Mouse (Mus musculus) forebrain, embryonic 14.5 days (tissue): ENCODE measurements around the gene Crabp1. TPM values are rescaled to one million over a fixed set of nuclear protein-coding genes. Genes with fewer than 3 reads are reported as not detected.

Experiments
- ATAC-seq: fragments of 200-750 bp; cut with Nextera tagmentation; 2 replicates; pipeline ENCODE4 v1.8.0; 2017; ENCODE audit warnings: mild to moderate bottlenecking, moderate library complexity
- DNase-seq: peaks from one replicate; pipeline ENCODE4 v3.0.0-alpha.2; 2015; ENCODE audit warnings: low spot score
- H3K27ac ChIP-seq: fragments of 300-500 bp; sonication (generic); 2 replicates; pipeline ENCODE4 v1.5.1; 2014; ENCODE audit warnings: low read depth, mild to moderate bottlenecking, control low read depth, low read length, moderate library complexity
- H3K27me3 ChIP-seq: fragments of 300-500 bp; sonication (generic); replicated peaks from 2 replicates; pipeline ENCODE4 v1.6.1; 2014; ENCODE audit warnings: low read length, control low read depth, mixed read lengths; ENCODE audit not compliant: control insufficient read depth, insufficient read depth
- H3K36me3 ChIP-seq: fragments of 300-500 bp; sonication (generic); 2 replicates; pipeline ENCODE4 v1.6.1; 2014; ENCODE audit warnings: low read length, control low read depth; ENCODE audit not compliant: control insufficient read depth, insufficient read depth
- H3K4me1 ChIP-seq: fragments of 300-500 bp; sonication (generic); 2 replicates; pipeline ENCODE4 v1.6.1; 2014; ENCODE audit warnings: antibody characterized with exemption, low read length, control low read depth; ENCODE audit not compliant: control insufficient read depth, insufficient read depth
- H3K4me2 ChIP-seq: fragments of 300-500 bp; sonication (generic); 2 replicates; pipeline ENCODE4 v1.6.1; 2014; ENCODE audit warnings: mild to moderate bottlenecking, control low read depth, low read length
- H3K4me3 ChIP-seq: fragments of 300-500 bp; sonication (generic); 2 replicates; pipeline ENCODE4 v1.5.1; 2014; ENCODE audit warnings: low read depth, low read length, control low read depth
- H3K9ac ChIP-seq: fragments of 300-500 bp; sonication (generic); 2 replicates; pipeline ENCODE4 v1.6.1; 2014; ENCODE audit warnings: mild to moderate bottlenecking, low read length, control low read depth, moderate library complexity
- H3K9me3 ChIP-seq: fragments of 300-500 bp; sonication (generic); replicated peaks from 2 replicates; pipeline ENCODE4 v1.6.1; 2016; ENCODE audit warnings: low read length, control low read depth, mixed read lengths; ENCODE audit not compliant: control insufficient read depth
- whole genome bisulfite sequencing: fragments of 180-500 bp; shearing (Covaris S2); extraction: QIAGEN DNeasy Blood & Tissue Kit; methylation state at CpG from one replicate; pipeline ENCODE4 v1.1.7; 2014; 5-methylcytosine and 5-hydroxymethylcytosine counted together
- polyA plus RNA-seq: library from polyadenylated mRNA; unstranded; fragments of >200 nt; fragmentation: Nextera tagmentation; extraction: Ambion mirVana; gene quantifications from 2 replicates; pipeline ENCODE4 v1.2.1, GENCODE M21; 2014

Gene Crabp1
- polyA plus RNA-seq, 1 experiment from 2014 or later: 51.7 TPM

DNA sequence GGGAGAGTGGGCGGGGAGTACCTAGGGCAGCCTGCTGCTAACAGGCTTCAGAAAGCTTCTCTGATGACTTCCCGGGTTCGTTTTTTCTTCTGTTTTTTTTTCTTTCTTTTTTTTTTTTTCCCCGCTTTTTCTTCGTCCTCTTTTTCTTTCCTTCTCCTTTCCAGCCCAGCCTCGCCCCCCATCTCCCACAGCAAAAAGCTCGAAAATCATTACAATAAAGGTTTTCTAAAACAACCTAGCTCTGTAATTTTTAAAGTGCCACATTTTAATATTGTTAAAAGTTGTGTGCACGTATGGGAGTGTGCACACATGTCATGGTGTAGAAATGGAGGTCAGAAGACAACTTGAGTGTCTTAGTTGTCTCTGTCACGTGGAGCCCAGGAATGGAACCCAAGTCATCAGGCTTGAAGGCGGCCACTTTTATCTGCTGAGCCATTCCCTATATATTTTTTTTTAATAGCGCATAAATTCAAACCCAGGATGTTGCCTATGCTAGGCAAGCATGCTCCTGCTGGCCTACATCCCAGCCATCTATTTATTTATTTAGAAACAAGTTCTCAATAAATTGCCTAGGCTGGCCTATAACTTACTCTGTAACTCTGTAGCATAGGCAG lies 29.8 kb upstream of the Crabp1 start:
- Histone ChIP-seq H3K9ac (peak overlapping the region; percentile 70; the same call in 1 of the 2 replicates), H3K27me3 (no peaks in the 10 kb centered on the region), H3K9me3 (no peaks in the 10 kb centered on the region), H3K4me3 (peak overlapping the region; percentile 55), H3K36me3 (peaks cover 3% of the 10 kb centered on the region; the same call in 1 of the 2 replicates), H3K4me2 (peak overlapping the region; percentile 72), H3K27ac (no peak overlapping the region), H3K4me1 (peaks cover 10% of the 10 kb centered on the region; the same call in 1 of the 2 replicates)
- WGBS: 22% methylated on average over 11 of the region's 11 CpGs
- DNase-seq: no peak
- no peak for ATAC-seq

GRCm38 (mm10) chr9:54736284-54736701 lies 28.3 kb upstream of the Crabp1 start:
- Histone ChIP-seq H3K9ac (no peak overlapping the region), H3K27me3 (no peaks in the 10 kb centered on the region), H3K36me3 (no peaks in the 10 kb centered on the region), H3K4me2 (no peak overlapping the region), H3K27ac (no peak overlapping the region), H3K4me1 (peaks cover 10% of the 10 kb centered on the region; the same call in 1 of the 2 replicates), H3K4me3 (no peak overlapping the region), H3K9me3 (no peaks in the 10 kb centered on the region)
- 15% methylated on average over 9 of the region's 9 CpGs for WGBS
- DNase-seq (peak; percentile 87), ATAC-seq (no peak)

- Histone ChIP-seq H3K27me3 (no peaks in the 10 kb centered on the region), H3K4me3 (no peak overlapping the region), H3K27ac (no peak overlapping the region), H3K4me2 (no peak overlapping the region), H3K9me3 (no peaks in the 10 kb centered on the region), H3K36me3 (no peaks in the 10 kb centered on the region), H3K4me1 (peaks cover 6% of the 10 kb centered on the region; the same call in 1 of the 2 replicates), H3K9ac (no peak overlapping the region)
- DNase-seq (peak; percentile 80), ATAC-seq (no peak)
- 29% methylated on average over 3 of the region's 3 CpGs for whole genome bisulfite sequencing
Observed at GRCm38 (mm10) chr9:54738376-54738775, 26.2 kb upstream of the Crabp1 start.

DNA sequence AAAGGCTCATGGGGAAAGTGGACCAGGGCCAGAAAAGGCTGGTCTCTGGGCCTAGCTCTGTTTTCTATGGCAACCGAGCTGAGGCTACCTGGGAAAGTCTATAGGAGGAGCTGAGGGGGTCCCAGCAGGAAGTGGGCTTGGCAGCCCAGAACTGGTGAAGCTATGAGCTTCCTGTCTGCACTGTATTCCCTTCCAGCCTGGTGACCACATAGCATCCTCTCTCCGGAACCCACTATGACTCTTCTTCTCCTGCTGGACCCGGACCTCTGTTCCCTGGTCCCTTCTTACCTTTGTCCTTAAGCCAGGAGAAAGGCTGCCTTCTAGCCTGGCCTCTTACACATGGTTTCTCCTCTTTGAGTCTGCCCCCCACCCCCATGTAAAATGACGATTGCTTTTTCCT lies 20.7 kb upstream of the Crabp1 start:
- H3K4me1 ChIP-seq: no peaks in the 10 kb centered on the region
- DNase-seq: no peak
- no peak overlapping the region for H3K9ac ChIP-seq
- H3K27me3 ChIP-seq: no peaks in the 10 kb centered on the region
- no peaks in the 10 kb centered on the region for H3K36me3 ChIP-seq
- H3K9me3 ChIP-seq: no peaks in the 10 kb centered on the region
- ATAC-seq: no peak
- H3K4me3 ChIP-seq: no peak overlapping the region
- H3K4me2 ChIP-seq: no peak overlapping the region
- 84% methylated on average over 4 of the region's 4 CpGs for WGBS
- no peak overlapping the region for H3K27ac ChIP-seq

DNA sequence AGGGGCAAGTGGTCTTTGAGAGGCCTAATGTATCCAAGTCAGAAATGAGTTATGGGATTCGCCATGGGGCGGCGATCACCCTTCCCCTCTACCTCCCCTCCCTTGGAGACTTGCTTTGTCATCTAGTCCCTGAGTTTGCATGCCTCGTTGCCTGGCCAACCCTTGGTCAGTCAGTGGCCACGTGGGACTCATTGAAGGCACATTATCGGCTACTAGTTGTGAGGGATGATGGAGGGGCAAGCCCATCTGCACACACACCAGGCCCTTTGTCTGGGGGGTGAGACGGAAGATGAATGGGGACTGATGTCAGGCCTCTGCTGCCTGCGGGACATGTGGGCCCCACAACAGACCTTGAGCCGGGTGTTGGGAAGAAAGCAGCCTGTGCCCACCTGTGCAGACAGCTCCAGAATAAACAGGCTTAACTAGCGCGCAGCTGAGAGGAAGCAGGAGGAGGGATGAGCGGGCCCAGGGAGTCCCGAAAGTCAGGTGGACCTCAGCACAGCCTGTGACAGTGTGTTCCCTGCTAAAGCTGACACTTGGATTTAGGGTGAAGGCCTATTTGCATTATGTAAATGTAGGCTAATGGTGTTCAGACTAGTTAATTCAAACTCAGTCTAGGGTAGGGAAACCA lies 18.7 kb upstream of the Crabp1 start:
- no peaks in the 10 kb centered on the region for H3K36me3 ChIP-seq
- no peak overlapping the region for H3K4me3 ChIP-seq
- H3K4me1 ChIP-seq: no peaks in the 10 kb centered on the region
- ATAC-seq (peak; percentile 32), DNase-seq (no peak)
- no peak overlapping the region for H3K9ac ChIP-seq
- H3K27ac ChIP-seq: no peak overlapping the region
- H3K4me2 ChIP-seq: no peak overlapping the region
- H3K27me3 ChIP-seq: no peaks in the 10 kb centered on the region
- WGBS: 58% methylated on average over 13 of the region's 13 CpGs
- H3K9me3 ChIP-seq: no peaks in the 10 kb centered on the region

DNA sequence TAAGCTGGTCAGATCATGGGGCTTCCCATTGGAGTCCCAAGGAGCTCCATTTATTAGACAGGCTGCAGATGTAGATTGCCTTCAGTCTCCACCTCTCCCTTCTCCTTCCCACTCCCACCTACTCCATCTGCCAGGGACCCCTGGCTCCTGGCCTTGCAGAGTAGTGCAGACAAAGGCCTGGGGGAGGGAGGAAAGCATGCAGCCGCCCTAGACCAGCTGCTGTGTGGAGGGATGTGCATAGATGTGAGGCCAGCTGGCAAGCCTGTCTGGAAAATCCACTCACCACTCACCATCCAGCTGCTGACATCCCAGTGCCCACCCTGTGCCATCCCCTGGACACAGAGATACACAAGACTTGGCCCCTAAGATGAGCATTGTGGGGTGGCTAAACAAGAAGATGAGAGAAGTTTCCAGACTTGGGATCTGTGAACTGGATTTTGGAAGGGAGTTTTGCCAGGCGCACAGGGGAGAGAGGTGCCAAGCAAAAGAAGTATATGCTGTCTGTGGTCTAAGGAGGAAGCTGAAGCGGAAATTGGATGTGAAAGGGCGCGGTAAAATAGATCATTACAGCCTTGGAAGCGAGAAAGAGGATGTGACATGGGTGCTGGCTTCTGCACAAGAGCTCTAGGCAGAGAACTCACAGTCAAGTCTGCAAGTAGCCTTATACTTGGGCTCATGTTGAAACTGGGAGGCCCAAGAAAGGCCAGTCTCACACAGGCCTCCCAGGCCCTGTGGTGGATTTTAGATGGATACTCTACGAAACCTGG lies 14.2 kb upstream of the Crabp1 start:
- H3K27me3 ChIP-seq: no peaks in the 10 kb centered on the region
- H3K9me3 ChIP-seq: no peaks in the 10 kb centered on the region
- no peaks in the 10 kb centered on the region for H3K4me1 ChIP-seq
- H3K4me2 ChIP-seq: no peak overlapping the region
- H3K9ac ChIP-seq: no peak overlapping the region
- no peak overlapping the region for H3K27ac ChIP-seq
- ATAC-seq (no peak), DNase-seq (no peak)
- H3K4me3 ChIP-seq: no peak overlapping the region
- WGBS: 85% methylated on average over 7 of the region's 7 CpGs
- no peaks in the 10 kb centered on the region for H3K36me3 ChIP-seq

GRCm38 (mm10) chr9:54751684-54752083 lies 12.9 kb upstream of the Crabp1 start:
- WGBS: 83% methylated on average over 2 of the region's 2 CpGs
- Histone ChIP-seq H3K4me2 (no peak overlapping the region), H3K9ac (no peak overlapping the region), H3K4me3 (no peak overlapping the region), H3K36me3 (no peaks in the 10 kb centered on the region), H3K4me1 (no peaks in the 10 kb centered on the region), H3K9me3 (no peaks in the 10 kb centered on the region), H3K27me3 (no peaks in the 10 kb centered on the region), H3K27ac (no peak overlapping the region)
- DNase-seq (no peak), ATAC-seq (no peak)

GRCm38 (mm10) chr9:54752201-54752943 lies 12.2 kb upstream of the Crabp1 start:
- no peak overlapping the region for H3K27ac ChIP-seq
- no peaks in the 10 kb centered on the region for H3K9me3 ChIP-seq
- no peaks in the 10 kb centered on the region for H3K36me3 ChIP-seq
- ATAC-seq (no peak), DNase-seq (no peak)
- H3K9ac ChIP-seq: no peak overlapping the region
- 33% methylated on average over 21 of the region's 21 CpGs for WGBS
- H3K4me1 ChIP-seq: no peaks in the 10 kb centered on the region
- H3K27me3 ChIP-seq: no peaks in the 10 kb centered on the region
- H3K4me3 ChIP-seq: no peak overlapping the region
- H3K4me2 ChIP-seq: no peak overlapping the region
